Mouse (Mus musculus): ENCODE data around the gene Ebf1. TPM values are rescaled to one million over a fixed set of nuclear protein-coding genes. Genes with fewer than 3 reads are reported as not detected.

The Ebf1 gene
- total RNA-seq, 2 experiments from 2014 or later: 3.5 to 4.6 TPM

DNA sequence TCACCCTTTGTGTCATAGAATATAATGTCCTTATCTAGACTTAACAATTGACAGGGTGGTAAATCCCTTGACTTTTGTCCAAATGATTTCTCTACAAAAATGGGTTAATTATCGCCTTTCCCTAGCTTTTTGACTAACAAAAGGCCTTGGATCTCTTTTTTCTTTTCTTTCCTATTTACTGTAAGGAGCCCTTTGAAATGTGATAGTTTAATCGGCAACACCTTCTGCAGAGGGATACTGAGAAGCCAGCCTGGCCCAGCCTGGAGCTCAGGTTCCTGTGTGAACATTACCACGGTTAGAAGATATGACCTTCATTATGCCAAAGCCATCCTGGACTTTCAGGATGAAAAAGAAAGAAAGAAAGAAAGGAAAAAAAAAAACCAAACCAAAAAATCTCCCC, 150.2 kb downstream of the Ebf1 start:
- DNase-seq (ENCODE audit: extremely low spot score in 1 of 2, low spot score in 1 of 2): no peak

DNA sequence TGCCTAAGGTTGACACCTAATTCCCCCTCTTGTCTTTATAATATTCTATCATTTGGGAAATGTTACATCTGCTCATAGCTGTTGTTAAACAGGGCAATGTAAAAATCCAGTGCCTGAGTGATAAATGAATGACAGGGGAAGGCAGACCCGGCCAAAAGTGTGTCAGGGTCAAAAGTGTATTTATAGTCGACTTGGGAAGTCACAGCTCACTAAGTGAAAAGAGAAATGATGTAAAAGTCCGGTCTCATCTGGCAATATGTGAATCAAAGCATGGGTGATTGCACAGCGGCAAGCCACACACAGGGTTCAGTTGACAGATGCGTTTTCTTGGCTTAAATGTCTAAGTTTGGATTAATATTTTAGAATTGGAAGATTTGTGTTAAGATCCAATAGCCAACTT, 151.2 kb downstream of the Ebf1 start:
- DNase-seq (ENCODE audit: extremely low spot score in 1 of 2, low spot score in 1 of 2): no peak

- no peak for DNase-seq (ENCODE audit: extremely low spot score in 1 of 2, low spot score in 1 of 2)
Observed at GRCm38 (mm10) chr11:44770989-44771564, 154.0 kb downstream of the Ebf1 start.

GRCm38 (mm10) chr11:44774411-44774810, 157.3 kb downstream of the Ebf1 start:
- DNase-seq (ENCODE audit: extremely low spot score in 1 of 2, low spot score in 1 of 2): no peak

GRCm38 (mm10) chr11:44775549-44775948, 158.4 kb downstream of the Ebf1 start:
- DNase-seq (ENCODE audit: extremely low spot score in 1 of 2, low spot score in 1 of 2): no peak

- DNase-seq (ENCODE audit: extremely low spot score in 1 of 2, low spot score in 1 of 2): no peak
Observed at GRCm38 (mm10) chr11:44776556-44776955, 159.4 kb downstream of the Ebf1 start.

- DNase-seq (ENCODE audit: extremely low spot score in 1 of 2, low spot score in 1 of 2): no peak
Observed at GRCm38 (mm10) chr11:44777331-44778310, 160.5 kb downstream of the Ebf1 start.

GRCm38 (mm10) chr11:44779030-44779429, 161.9 kb downstream of the Ebf1 start:
- DNase-seq (ENCODE audit: extremely low spot score in 1 of 2, low spot score in 1 of 2): no peak

GRCm38 (mm10) chr11:44784255-44785029, 167.3 kb downstream of the Ebf1 start:
- no peak for DNase-seq (ENCODE audit: extremely low spot score in 1 of 2, low spot score in 1 of 2)

GRCm38 (mm10) chr11:44785063-44785462, 167.9 kb downstream of the Ebf1 start:
- DNase-seq (ENCODE audit: extremely low spot score in 1 of 2, low spot score in 1 of 2): no peak

GRCm38 (mm10) chr11:44785479-44785878, 168.4 kb downstream of the Ebf1 start:
- DNase-seq (ENCODE audit: extremely low spot score in 1 of 2, low spot score in 1 of 2): no peak

- DNase-seq (ENCODE audit: extremely low spot score in 1 of 2, low spot score in 1 of 2): no peak
Observed at GRCm38 (mm10) chr11:44788003-44788402, 170.9 kb downstream of the Ebf1 start.

GRCm38 (mm10) chr11:44792816-44793215, 175.7 kb downstream of the Ebf1 start:
- DNase-seq (ENCODE audit: extremely low spot score in 1 of 2, low spot score in 1 of 2): no peak

GRCm38 (mm10) chr11:44794883-44795282, 177.8 kb downstream of the Ebf1 start:
- no peak for DNase-seq (ENCODE audit: extremely low spot score in 1 of 2, low spot score in 1 of 2)

- no peak for DNase-seq (ENCODE audit: extremely low spot score in 1 of 2, low spot score in 1 of 2)
Observed at GRCm38 (mm10) chr11:44795767-44796166, 178.7 kb downstream of the Ebf1 start.

GRCm38 (mm10) chr11:44798270-44798669, 181.2 kb downstream of the Ebf1 start:
- DNase-seq (ENCODE audit: extremely low spot score in 1 of 2, low spot score in 1 of 2): no peak

DNA sequence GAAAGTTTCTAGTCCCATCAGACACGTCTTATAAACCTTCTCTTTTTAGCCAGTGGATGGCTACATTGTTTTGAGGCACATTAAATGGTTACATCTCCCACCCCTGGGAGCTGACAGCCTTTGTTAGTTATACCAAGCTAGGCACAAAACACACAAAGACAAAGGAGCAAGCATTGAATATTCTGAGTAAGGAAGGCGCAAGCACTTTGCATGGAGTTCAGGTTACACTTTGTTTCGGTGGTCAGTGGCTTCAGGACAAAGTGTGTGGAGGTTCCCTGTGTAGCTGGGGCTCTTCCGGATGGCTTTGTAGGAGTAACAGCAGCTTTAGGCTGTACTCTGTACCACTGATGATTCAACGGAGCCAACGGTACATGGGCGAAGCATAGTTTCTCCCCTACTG, 186.9 kb downstream of the Ebf1 start:
- DNase-seq (ENCODE audit: extremely low spot score in 1 of 2, low spot score in 1 of 2): no peak

- DNase-seq (ENCODE audit: extremely low spot score in 1 of 2, low spot score in 1 of 2): peak in 1 of 2 experiments; percentile 7
Observed at GRCm38 (mm10) chr11:44806589-44806988, 189.5 kb downstream of the Ebf1 start.

DNA sequence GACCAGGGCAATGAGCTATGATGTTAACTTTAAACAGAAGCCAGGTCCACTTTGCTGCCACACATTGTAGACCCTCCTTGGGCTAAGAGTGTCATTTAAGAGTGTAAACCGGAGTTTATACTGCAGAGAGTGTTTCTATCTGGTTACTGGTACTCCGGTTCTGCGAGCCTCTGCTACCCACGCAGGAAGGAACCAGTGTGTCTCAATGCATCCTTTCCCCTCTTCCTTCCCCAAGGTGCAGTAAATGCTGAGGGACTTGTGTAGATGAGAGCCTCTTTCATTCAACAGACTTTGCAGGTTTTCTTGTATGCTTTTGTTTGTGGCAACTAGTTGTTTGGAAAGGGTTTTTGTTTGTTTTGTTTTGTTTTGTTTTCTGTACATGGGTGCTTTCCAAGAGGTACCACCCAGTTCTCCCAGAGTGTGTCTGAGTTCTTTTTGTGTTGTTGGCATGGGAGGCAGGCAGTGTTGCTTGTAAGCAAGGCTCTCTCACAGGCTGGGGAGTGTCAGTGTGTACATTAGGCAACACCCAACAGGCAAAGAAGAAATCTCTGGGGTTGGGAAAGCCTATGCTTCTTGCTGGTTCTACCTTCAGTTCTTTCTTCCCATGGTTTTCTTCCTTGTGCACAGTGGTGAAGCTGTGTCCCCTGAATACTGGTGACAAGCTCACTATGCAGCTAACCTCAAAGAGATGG, 191.9 kb downstream of the Ebf1 start:
- no peak for DNase-seq (ENCODE audit: extremely low spot score in 1 of 2, low spot score in 1 of 2)

DNA sequence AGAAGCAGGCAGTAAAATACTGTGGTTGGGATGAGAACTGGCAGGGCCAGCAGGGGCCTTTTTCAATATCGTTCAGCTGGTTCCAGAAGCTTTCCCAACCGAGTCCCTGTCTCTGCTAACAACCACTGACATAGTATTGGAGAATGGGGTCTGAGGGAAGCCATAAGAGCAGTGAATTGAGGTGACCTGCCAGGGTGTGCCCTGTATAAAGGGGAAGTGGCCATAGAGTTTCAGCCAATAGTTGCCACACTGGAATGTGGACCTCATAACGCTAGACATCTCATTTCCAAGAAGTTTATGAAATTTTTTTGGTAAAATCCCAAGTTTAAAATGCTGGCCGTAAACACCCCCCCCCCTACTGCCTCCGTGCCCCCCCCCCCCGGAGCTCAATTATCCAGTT, 193.9 kb downstream of the Ebf1 start:
- DNase-seq (ENCODE audit: extremely low spot score in 1 of 2, low spot score in 1 of 2): no peak

All from layer of hippocampus, postnatal 25 days (tissue).